Mouse (Mus musculus): ENCODE measurements at regions not wholly inside any gene's neighbourhood (a gene's known extent, or its start where the extent isn't known, plus 50 kb on each side); places are given as distances from the start of the nearest gene placed in this dataset.
"Not testable (repeated sequence)": the region's sequence is repeated elsewhere in the genome, so short reads cannot be mapped to it uniquely, and the experiment has no call there.

GRCm38 (mm10) chr14:87215099-87215498, 74.1 kb upstream of the Diaph3 start:
- DNase-seq (ENCODE audit: extremely low spot score, low spot score): peak; percentile 47
- H3K27ac ChIP-seq: no peak overlapping the region
- WGBS: 40% methylated on average over 2 of the region's 2 CpGs
- H3K4me3 ChIP-seq: no peak overlapping the region
- no peaks in the 10 kb centered on the region for H3K27me3 ChIP-seq (ENCODE audit: poor library complexity, severe bottlenecking)
- H3K36me3 ChIP-seq (replicated peaks): no peaks in the 10 kb centered on the region
- H3K4me1 ChIP-seq: no peaks in the 10 kb centered on the region
- no peaks in the 10 kb centered on the region for H3K9me3 ChIP-seq

DNA sequence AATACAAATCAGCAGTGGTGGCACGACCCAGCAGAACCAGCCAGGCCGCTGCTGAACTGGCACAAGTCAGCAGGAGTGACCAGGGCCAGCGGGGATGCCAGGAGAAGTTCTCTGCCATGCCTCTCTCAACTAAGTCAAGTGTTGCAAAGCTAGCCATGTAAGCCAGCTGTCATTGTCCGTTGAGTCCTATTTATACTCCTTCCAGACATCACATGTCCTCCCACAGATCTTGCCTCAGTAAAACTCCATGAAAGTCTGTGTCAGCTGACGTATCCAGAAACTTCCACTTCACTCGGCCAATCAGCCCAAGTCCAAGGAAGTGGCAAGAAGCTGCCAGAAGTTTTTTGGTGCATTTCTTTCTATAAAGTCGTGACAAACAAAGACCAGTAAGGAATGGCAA, 76.0 kb upstream of the Diaph3 start:
- no peak for DNase-seq (ENCODE audit: extremely low spot score, low spot score)
- H3K36me3 ChIP-seq (replicated peaks): no peaks in the 10 kb centered on the region
- H3K4me1 ChIP-seq: no peaks in the 10 kb centered on the region
- no peaks in the 10 kb centered on the region for H3K9me3 ChIP-seq
- H3K4me3 ChIP-seq: no peak overlapping the region
- 79% methylated on average over 7 of the region's 7 CpGs for whole genome bisulfite sequencing
- no peaks in the 10 kb centered on the region for H3K27me3 ChIP-seq (ENCODE audit: poor library complexity, severe bottlenecking)
- no peak overlapping the region for H3K27ac ChIP-seq

DNA sequence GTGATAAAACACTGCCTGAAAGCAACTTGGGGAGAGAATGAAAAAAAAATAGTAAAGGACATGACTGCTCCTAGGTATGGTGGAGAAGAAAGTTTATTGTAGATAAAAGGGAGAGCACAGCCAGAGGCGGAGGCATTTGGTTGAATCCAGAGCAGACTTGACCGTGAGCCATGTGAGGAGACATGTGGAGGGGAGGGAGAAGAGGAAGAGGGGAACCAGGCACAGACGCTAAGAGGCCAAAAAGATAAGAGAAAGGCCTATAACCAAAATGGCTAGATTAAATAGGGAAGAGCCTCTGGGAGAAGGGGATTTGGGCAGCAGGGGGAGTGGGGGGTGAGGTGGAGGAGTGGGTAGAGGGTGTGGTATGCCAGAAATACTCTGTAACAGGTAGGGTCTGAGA, 78.9 kb upstream of the Diaph3 start:
- Histone ChIP-seq H3K4me3 (no peak overlapping the region), H3K9me3 (no peaks in the 10 kb centered on the region), H3K4me1 (0 out of 2 replicates have a peak, but pooled peaks cover 5% of the 10 kb centered on the region), H3K27ac (no peak overlapping the region), H3K36me3 (replicated peaks) (no peaks in the 10 kb centered on the region), H3K27me3 (ENCODE audit: poor library complexity, severe bottlenecking) (no peaks in the 10 kb centered on the region)
- DNase-seq (ENCODE audit: extremely low spot score, low spot score): no peak
- 93% methylated on average over 3 of the region's 3 CpGs for WGBS

DNA sequence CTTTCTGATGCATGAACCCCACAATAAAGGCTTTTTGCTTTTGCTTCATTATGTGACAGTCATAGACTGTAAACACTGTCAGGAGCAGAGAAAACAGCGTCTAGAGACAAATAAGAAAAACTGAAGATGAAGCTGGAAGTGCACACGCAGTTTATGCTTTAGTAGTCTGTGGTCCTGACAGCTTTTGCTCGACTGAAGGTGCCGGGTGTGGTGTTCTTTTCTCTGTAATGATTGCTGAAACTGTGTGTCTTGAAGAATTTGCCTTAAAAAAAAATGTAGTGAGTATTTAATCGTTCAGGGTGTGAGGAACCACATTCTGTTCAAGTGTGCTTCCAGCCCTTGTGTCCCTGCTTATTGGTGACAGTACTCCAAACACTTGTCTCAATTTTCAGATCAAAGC, 83.8 kb upstream of the Diaph3 start:
- Histone ChIP-seq H3K4me3 (no peak overlapping the region), H3K36me3 (replicated peaks) (no peaks in the 10 kb centered on the region), H3K27ac (no peak overlapping the region), H3K27me3 (ENCODE audit: poor library complexity, severe bottlenecking) (no peaks in the 10 kb centered on the region), H3K4me1 (0 out of 2 replicates have a peak, but pooled peaks cover 5% of the 10 kb centered on the region), H3K9me3 (no peaks in the 10 kb centered on the region; the same call in 1 of the 2 replicates)
- DNase-seq (ENCODE audit: extremely low spot score, low spot score): no peak
- WGBS: 86% methylated on average over 5 of the region's 5 CpGs

GRCm38 (mm10) chr14:87249258-87249657, 108.2 kb upstream of the Diaph3 start:
- Histone ChIP-seq H3K9me3 (no peaks in the 10 kb centered on the region), H3K36me3 (replicated peaks) (no peaks in the 10 kb centered on the region), H3K4me1 (no peaks in the 10 kb centered on the region), H3K27ac (no peak overlapping the region), H3K4me3 (no peak overlapping the region), H3K27me3 (ENCODE audit: poor library complexity, severe bottlenecking) (no peaks in the 10 kb centered on the region)
- WGBS: 94% methylated on average over 2 of the region's 2 CpGs
- DNase-seq (ENCODE audit: extremely low spot score, low spot score): no peak

DNA sequence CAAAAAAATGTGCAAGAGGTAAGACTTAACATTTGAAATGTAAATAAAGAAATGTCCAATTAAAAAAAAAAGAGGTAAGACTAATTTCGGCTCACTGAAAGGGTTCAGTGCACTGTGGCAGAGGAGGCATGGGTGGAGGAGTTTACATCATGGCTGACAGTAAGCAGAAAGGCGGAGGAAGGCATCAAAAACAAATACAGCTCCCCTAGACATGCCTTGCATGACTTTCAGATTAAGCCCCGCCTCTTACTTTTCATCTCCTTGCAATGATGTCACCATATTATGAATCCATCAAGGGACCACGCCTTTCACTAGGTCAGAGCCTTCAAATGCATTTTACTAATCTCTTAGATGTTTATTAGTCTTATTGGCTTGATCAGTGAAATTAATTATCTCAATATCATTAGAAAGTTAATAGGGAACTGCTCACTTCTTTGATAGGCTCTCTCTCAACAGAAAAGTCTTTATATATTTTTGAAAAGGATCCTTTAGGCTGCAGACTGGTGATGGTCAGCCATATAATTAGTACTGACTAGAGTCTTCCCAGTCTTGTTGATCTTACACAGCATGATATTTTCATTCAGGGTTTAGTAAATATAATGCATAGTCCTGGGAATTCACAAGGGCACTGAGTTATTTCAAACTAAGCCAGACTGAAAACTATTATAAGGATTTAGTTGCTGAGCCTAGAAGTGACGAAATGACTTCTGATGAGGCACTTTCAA, 114.6 kb upstream of the Diaph3 start:
- H3K4me3 ChIP-seq: no peak overlapping the region
- WGBS: 89% methylated on average over 5 of the region's 5 CpGs
- no peak overlapping the region for H3K27ac ChIP-seq
- no peaks in the 10 kb centered on the region for H3K9me3 ChIP-seq
- no peaks in the 10 kb centered on the region for H3K36me3 ChIP-seq (replicated peaks)
- H3K27me3 ChIP-seq (ENCODE audit: poor library complexity, severe bottlenecking): no peaks in the 10 kb centered on the region
- no peak for DNase-seq (ENCODE audit: extremely low spot score, low spot score)
- no peaks in the 10 kb centered on the region for H3K4me1 ChIP-seq

DNA sequence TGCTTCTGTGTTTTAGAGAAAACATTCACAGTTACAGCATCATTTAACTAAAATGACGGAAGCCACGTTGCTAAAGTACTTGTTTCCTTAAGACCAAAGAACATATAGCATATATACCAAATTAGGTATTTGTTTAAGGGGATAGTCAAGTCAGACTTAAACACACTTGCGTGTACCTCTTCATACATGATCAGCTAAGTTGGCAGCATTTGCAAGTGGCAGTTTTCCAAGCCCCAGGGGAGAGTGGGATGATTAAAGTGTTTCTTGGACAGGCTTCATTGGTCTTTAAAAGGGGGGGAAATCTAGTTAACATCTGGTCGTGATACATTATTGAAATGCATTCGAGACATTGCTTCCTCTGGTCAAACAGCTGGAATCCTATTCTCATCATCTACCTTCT, 120.7 kb upstream of the Diaph3 start:
- no peak overlapping the region for H3K4me3 ChIP-seq
- no peak overlapping the region for H3K27ac ChIP-seq
- no peaks in the 10 kb centered on the region for H3K4me1 ChIP-seq
- 92% methylated on average over 5 of the region's 5 CpGs for WGBS
- no peak for DNase-seq (ENCODE audit: extremely low spot score, low spot score)
- H3K27me3 ChIP-seq (ENCODE audit: poor library complexity, severe bottlenecking): no peaks in the 10 kb centered on the region
- H3K36me3 ChIP-seq (replicated peaks): no peaks in the 10 kb centered on the region
- no peaks in the 10 kb centered on the region for H3K9me3 ChIP-seq

- no peaks in the 10 kb centered on the region for H3K9me3 ChIP-seq
Observed at GRCm38 (mm10) chr14:87264826-87265225, 123.8 kb upstream of the Diaph3 start.

GRCm38 (mm10) chr14:87266309-87266708, 125.3 kb upstream of the Diaph3 start:
- DNase-seq (ENCODE audit: extremely low spot score, low spot score): no peak
- H3K4me1 ChIP-seq: no peaks in the 10 kb centered on the region
- H3K9me3 ChIP-seq: no peaks in the 10 kb centered on the region
- no peak overlapping the region for H3K27ac ChIP-seq
- no peak overlapping the region for H3K4me3 ChIP-seq
- no peaks in the 10 kb centered on the region for H3K27me3 ChIP-seq (ENCODE audit: poor library complexity, severe bottlenecking)
- no peaks in the 10 kb centered on the region for H3K36me3 ChIP-seq (replicated peaks)
- 80% methylated on average over 6 of the region's 6 CpGs for WGBS

More at GRCm38 (mm10) chr14:87264826-87265225, 123.8 kb upstream of the Diaph3 start:
- no peaks in the 10 kb centered on the region for H3K36me3 ChIP-seq (replicated peaks)
- WGBS: 91% methylated on average over 4 of the region's 4 CpGs
- no peak overlapping the region for H3K27ac ChIP-seq
- H3K27me3 ChIP-seq (ENCODE audit: poor library complexity, severe bottlenecking): no peaks in the 10 kb centered on the region
- no peak overlapping the region for H3K4me3 ChIP-seq
- DNase-seq (ENCODE audit: extremely low spot score, low spot score): no peak
- no peaks in the 10 kb centered on the region for H3K4me1 ChIP-seq

GRCm38 (mm10) chr14:87289266-87289665, 127.2 kb upstream of the Tdrd3 start:
- not testable (repeated sequence) for H3K36me3 ChIP-seq (replicated peaks); H3K27me3 ChIP-seq (ENCODE audit: poor library complexity, severe bottlenecking); H3K4me3 ChIP-seq; H3K27ac ChIP-seq; H3K4me1 ChIP-seq; H3K9me3 ChIP-seq; DNase-seq (ENCODE audit: extremely low spot score, low spot score)
- 89% methylated on average over 8 of the region's 8 CpGs for WGBS

GRCm38 (mm10) chr14:87289708-87290243, 126.7 kb upstream of the Tdrd3 start:
- H3K9me3 ChIP-seq: no peaks in the 10 kb centered on the region
- no peaks in the 10 kb centered on the region for H3K36me3 ChIP-seq (replicated peaks)
- no peak for DNase-seq (ENCODE audit: extremely low spot score, low spot score)
- no peak overlapping the region for H3K4me3 ChIP-seq
- H3K4me1 ChIP-seq: no peaks in the 10 kb centered on the region
- H3K27me3 ChIP-seq (ENCODE audit: poor library complexity, severe bottlenecking): no peaks in the 10 kb centered on the region
- WGBS: 95% methylated on average over 4 of the region's 4 CpGs
- no peak overlapping the region for H3K27ac ChIP-seq

DNA sequence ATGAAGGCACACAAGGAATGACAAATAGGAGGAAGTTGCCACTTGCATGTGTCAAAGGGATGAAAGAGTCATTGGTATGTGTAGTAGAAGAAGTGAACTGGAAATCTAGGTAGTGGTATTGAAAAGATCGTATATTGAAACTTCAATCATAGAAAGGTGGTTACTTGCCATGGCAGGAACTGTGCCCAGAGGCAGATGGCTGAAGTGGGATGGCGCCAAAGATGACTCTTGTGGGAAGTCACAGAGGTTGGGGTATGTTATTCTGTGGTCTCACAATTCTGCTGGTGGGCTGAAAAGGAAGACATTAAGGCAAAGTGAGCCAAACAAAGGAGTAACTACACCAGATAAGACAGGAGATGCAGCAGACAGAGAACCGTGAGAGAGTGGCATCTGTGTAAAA, 121.2 kb upstream of the Tdrd3 start:
- DNase-seq (ENCODE audit: extremely low spot score, low spot score): no peak
- WGBS: 94% methylated on average over 3 of the region's 3 CpGs
- no peak overlapping the region for H3K27ac ChIP-seq
- no peaks in the 10 kb centered on the region for H3K9me3 ChIP-seq
- H3K4me3 ChIP-seq: no peak overlapping the region
- no peaks in the 10 kb centered on the region for H3K27me3 ChIP-seq (ENCODE audit: poor library complexity, severe bottlenecking)
- peaks cover 5% of the 10 kb centered on the region; the same call in 1 of the 2 replicates for H3K4me1 ChIP-seq
- H3K36me3 ChIP-seq (replicated peaks): no peaks in the 10 kb centered on the region

DNA sequence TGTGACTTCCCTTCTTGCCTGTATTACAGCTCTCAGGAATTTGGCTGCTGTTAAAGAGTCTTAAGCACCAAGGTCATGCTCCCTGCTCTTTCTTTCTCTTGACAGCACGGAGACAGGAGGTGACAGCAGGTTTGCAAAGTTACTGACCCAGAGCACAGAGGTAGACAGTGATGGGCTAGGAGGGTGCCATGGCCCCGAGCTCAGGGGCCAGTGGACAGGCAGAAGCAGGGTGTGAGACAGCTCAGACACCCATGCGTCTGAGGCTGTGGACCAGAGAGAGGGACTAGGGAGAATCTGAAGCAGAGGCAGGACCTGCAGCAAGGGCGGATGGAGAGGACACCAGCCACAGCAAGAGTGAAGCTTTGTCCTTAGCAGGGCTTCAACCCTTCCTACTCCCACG, 119.3 kb upstream of the Tdrd3 start:
- no peak overlapping the region for H3K27ac ChIP-seq
- no peaks in the 10 kb centered on the region for H3K36me3 ChIP-seq (replicated peaks)
- no peak for DNase-seq (ENCODE audit: extremely low spot score, low spot score)
- H3K4me3 ChIP-seq: no peak overlapping the region
- H3K9me3 ChIP-seq: no peaks in the 10 kb centered on the region
- H3K4me1 ChIP-seq: peaks cover 5% of the 10 kb centered on the region; the same call in 1 of the 2 replicates
- no peaks in the 10 kb centered on the region for H3K27me3 ChIP-seq (ENCODE audit: poor library complexity, severe bottlenecking)
- WGBS: 55% methylated on average over 5 of the region's 5 CpGs
